In genomic region chr11:121434156-121435155, GRCm38 (mm10) we compare ENCODE assay signal across 8 mouse cellular contexts. TPM values are rescaled to one million over a fixed set of nuclear protein-coding genes. Genes with fewer than 3 reads are reported as not detected.
A peak's percentile ranks its signal among the peaks of the same experiment; 100 is the strongest.
DNase-seq lines count a peak whose midpoint lies in the region; ATAC-seq lines count a peak whose summit lies in the region.

TSS of gene Fn3k (plus strand) at chr11:121434913.

- peak within 1 kb of the TSS; percentile 70 for H3K9ac ChIP-seq in hindbrain, embryonic 16.5 days (ENCODE audit: low read depth, low read length)

- peak within 1 kb of the TSS; percentile 66 for H3K27ac ChIP-seq in hindbrain, embryonic 16.5 days (ENCODE audit: low read depth, low read length)

- 5% methylated on average over 29 of the region's 30 CpGs for WGBS in hindbrain, embryonic 16.5 days

- peak; percentile 98 for ATAC-seq in hindbrain, embryonic 16.5 days

- peak; percentile 71 for DNase-seq in R1 (ENCODE audit: low read depth, low spot score)
- DNase-seq in cerebellum, postnatal 36 days, result peak; percentile 96 to 98
- peak; percentile 90 for DNase-seq in gastrocnemius, adult 18-20 months (ENCODE audit: low spot score)
- DNase-seq in left cerebral cortex, adult 18-20 months (ENCODE audit: low spot score in 2 of 2), result peak; percentile 95 to 96
- peak; percentile 85 to 88 for DNase-seq in lung, postnatal 4 days
- peak; percentile 93 for DNase-seq in retina, postnatal 1 day
- peak; percentile 99 for DNase-seq in thymus, postnatal 4 days

- H3K27me3 ChIP-seq in hindbrain, embryonic 16.5 days (replicated peaks; ENCODE audit: control insufficient read depth, insufficient read depth, low read length), result no peaks in the 10 kb centered on the region

- H3K4me3 ChIP-seq in hindbrain, embryonic 16.5 days (ENCODE audit: low read length), result peak within 1 kb of the TSS; percentile 58

- H3K4me1 ChIP-seq in hindbrain, embryonic 16.5 days (ENCODE audit: control insufficient read depth, insufficient read depth, low read depth, low read length), result peaks cover 11% of the 10 kb centered on the region

- peaks cover 3% of the 10 kb centered on the region; the same call in 1 of the 2 replicates for H3K36me3 ChIP-seq in hindbrain, embryonic 16.5 days (ENCODE audit: control insufficient read depth, insufficient read depth, low read length)

- peak within 1 kb of the TSS; percentile 76 for H3K4me2 ChIP-seq in hindbrain, embryonic 16.5 days (ENCODE audit: low read length)

- H3K9me3 ChIP-seq in hindbrain, embryonic 16.5 days (ENCODE audit: control insufficient read depth, low read length), result no peaks in the 10 kb centered on the region

RNA-seq across cellular contexts. Expression of gene Fn3k, which starts in this region (rescaled TPM):
- total RNA-seq in gastrocnemius, adult 18-20 months (2021), result 10 to 100 TPM; 18.3 to 24.5 TPM
- polyA plus RNA-seq in hindbrain, embryonic 16.5 days (2015; fragmentation: Nextera tagmentation; extraction: Ambion mirVana), result 7.7 and 7.8 TPM in 2 replicates
- total RNA-seq in left cerebral cortex, adult 18-20 months (2021), result 10 to 100 TPM; 58.5 to 60.4 TPM

Comparison
In these comparisons a context has a peak if more than half of its experiments do, and no peak if none do; other contexts are left out.
1. Peak in every context shown above with its lines: DNase-seq, ATAC-seq, H3K4me3 ChIP-seq and H3K27ac ChIP-seq.